8 mouse cellular contexts compared by ENCODE assay signal in the genomic region with DNA sequence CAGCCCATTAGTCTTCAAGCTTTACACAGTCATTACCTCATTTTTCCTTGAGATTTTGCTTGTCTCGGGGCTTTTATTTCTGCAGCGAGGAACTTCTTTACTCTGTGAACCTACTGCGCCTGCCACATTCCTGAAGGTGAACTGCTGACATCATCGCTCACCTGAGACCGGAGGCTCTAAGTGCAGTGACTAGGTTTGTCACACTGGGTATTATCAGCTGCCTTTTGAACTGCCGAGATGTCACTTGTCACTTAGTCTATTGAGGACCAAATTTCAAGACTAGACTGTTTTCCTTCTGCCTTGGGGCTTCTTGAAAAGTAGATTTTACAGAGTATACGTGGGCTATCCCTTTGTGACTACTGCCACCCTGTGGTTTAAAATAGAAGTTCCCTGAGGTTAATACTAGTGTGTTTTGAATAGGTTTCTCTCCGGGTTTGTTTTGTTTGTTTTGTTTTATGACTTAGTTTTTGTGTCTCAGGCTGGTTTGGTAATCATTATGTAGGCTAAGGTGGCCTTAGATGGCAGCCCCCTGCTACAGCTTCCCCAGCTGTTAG. TPM values are rescaled to one million over a fixed set of nuclear protein-coding genes. Genes with fewer than 3 reads are reported as not detected.
DNase-seq lines count a peak whose midpoint lies in the region; ATAC-seq and TF ChIP-seq lines count a peak whose summit lies in the region.
"Had no signal": no experiment of that assay in that cellular context is flagged by ENCODE, and none has a peak within 500 bp of the region (broad histone marks: within the 10 kb centered on the region; RNA-seq: fewer than 3 reads in every experiment).

No protein-coding gene starts in this region.

- no peak for TF ChIP-seq POLR2A in kidney, adult 2 months (IDR thresholded peaks at IDR 0.05; ENCODE audit: low read depth, low read length)

- WGBS in kidney, adult 2 months: 23% methylated on average over 8 of the region's 8 CpGs
- 32% methylated on average over 8 of the region's 8 CpGs for WGBS in intestine, embryonic 16.5 days
- 39% methylated on average over 8 of the region's 8 CpGs for WGBS in neural tube, embryonic 14.5 days

- H3K4me1 ChIP-seq in kidney, adult 2 months (ENCODE audit: control insufficient read depth, insufficient read depth, low read length): peaks cover 2% of the 10 kb centered on the region; the same call in 1 of the 2 replicates
- H3K4me1 ChIP-seq in E14TG2a.4 (replicated peaks; ENCODE audit: low read depth, low read length): peaks cover 74% of the 10 kb centered on the region
- H3K4me1 ChIP-seq in intestine, embryonic 16.5 days (ENCODE audit: control insufficient read depth, insufficient read depth, low read length): peaks cover 23% of the 10 kb centered on the region
- peaks cover 28% of the 10 kb centered on the region for H3K4me1 ChIP-seq in neural tube, embryonic 14.5 days (ENCODE audit: control insufficient read depth, insufficient read depth, low read length)

- no peak overlapping the region for H3K4me3 ChIP-seq in kidney, adult 2 months (ENCODE audit: insufficient read depth, low read depth, low read length)
- H3K4me3 ChIP-seq in E14TG2a.4 (replicated peaks; ENCODE audit: low read length): no peak overlapping the region
- 0 out of 2 replicates have a peak overlapping the region, but pooled peaks have one; percentile 3 for H3K4me3 ChIP-seq in intestine, embryonic 16.5 days (ENCODE audit: low read length)
- H3K4me3 ChIP-seq in neural tube, embryonic 14.5 days (ENCODE audit: low read depth, low read length): no peak overlapping the region
- H3K4me3 ChIP-seq: erythroblast, embryonic 14.5 days had no signal

- ATAC-seq in intestine, embryonic 16.5 days: no peak; the same call in 1 of the 2 replicates
- ATAC-seq in neural tube, embryonic 14.5 days (ENCODE audit: low read depth): peak; percentile 44

- no peaks in the 10 kb centered on the region for H3K36me3 ChIP-seq in kidney, adult 2 months (ENCODE audit: control insufficient read depth, insufficient read depth, low read length)
- peaks cover 22% of the 10 kb centered on the region for H3K36me3 ChIP-seq in E14TG2a.4 (ENCODE audit: insufficient read depth, low read length)
- H3K36me3 ChIP-seq in intestine, embryonic 16.5 days (ENCODE audit: control insufficient read depth, insufficient read depth, low read length): no peaks in the 10 kb centered on the region
- H3K36me3 ChIP-seq in neural tube, embryonic 14.5 days (ENCODE audit: control insufficient read depth, insufficient read depth, low read length): no peaks in the 10 kb centered on the region

- DNase-seq in kidney, adult 2 months: peak; percentile 74
- no peak for DNase-seq in kidney, postnatal 10 days
- DNase-seq in brain, adult 2 months (ENCODE audit: low read depth, low spot score): peak; percentile 73
- no peak for DNase-seq in urinary bladder, postnatal 25 days (ENCODE audit: low spot score)

- peak overlapping the region; percentile 82 for H3K27ac ChIP-seq in kidney, adult 2 months (ENCODE audit: insufficient read depth, low read depth, low read length)
- H3K27ac ChIP-seq in intestine, embryonic 16.5 days (ENCODE audit: low read length): no peak overlapping the region
- H3K27ac ChIP-seq in neural tube, embryonic 14.5 days (ENCODE audit: low read depth, low read length): no peak overlapping the region

- peak overlapping the region; percentile 35; the same call in 1 of the 2 replicates for H3K4me2 ChIP-seq in intestine, embryonic 16.5 days (ENCODE audit: low read depth, low read length)
- H3K4me2 ChIP-seq in neural tube, embryonic 14.5 days (ENCODE audit: low read depth, low read length): no peak overlapping the region

- no peaks in the 10 kb centered on the region for H3K9me3 ChIP-seq in E14TG2a.4 (ENCODE audit: low read length)
- H3K9me3 ChIP-seq in intestine, embryonic 16.5 days (ENCODE audit: control insufficient read depth, low read length): no peaks in the 10 kb centered on the region
- H3K9me3 ChIP-seq in neural tube, embryonic 14.5 days (ENCODE audit: control insufficient read depth, low read length): no peaks in the 10 kb centered on the region

- H3K9ac ChIP-seq in intestine, embryonic 16.5 days (ENCODE audit: low read depth, low read length): 0 out of 2 replicates have a peak overlapping the region, but pooled peaks have one; percentile 3
- no peak overlapping the region for H3K9ac ChIP-seq in neural tube, embryonic 14.5 days (replicated peaks; ENCODE audit: low read depth, low read length)

- no peaks in the 10 kb centered on the region for H3K27me3 ChIP-seq in kidney, adult 2 months (replicated peaks; ENCODE audit: control insufficient read depth, insufficient read depth, low read length)
- H3K27me3 ChIP-seq in E14TG2a.4 (ENCODE audit: insufficient read depth, low read length): peaks cover 30% of the 10 kb centered on the region
- no peaks in the 10 kb centered on the region for H3K27me3 ChIP-seq in intestine, embryonic 16.5 days (replicated peaks; ENCODE audit: control insufficient read depth, insufficient read depth, low read length)
- H3K27me3 ChIP-seq in neural tube, embryonic 14.5 days (ENCODE audit: control insufficient read depth, insufficient read depth, low read length): no peaks in the 10 kb centered on the region

- TF ChIP-seq CTCF in kidney, adult 2 months (conservative IDR thresholded peaks at IDR 0.05; ENCODE audit: insufficient read depth, insufficient read length, low read depth, low read length): no peak
- TF ChIP-seq CTCF in E14TG2a.4 (conservative IDR thresholded peaks at IDR 0.05; ENCODE audit: low read length): peak; percentile 75

RNA-seq across cellular contexts. Expression of gene Rpp25l, which starts 5.1 kb away (rescaled TPM):
- 57.0 and 62.2 TPM in 2 replicates for polyA plus RNA-seq in kidney, adult 2 months (2012; rRNA removed)
- polyA plus RNA-seq in intestine, embryonic 16.5 days (2015; fragmentation: Nextera tagmentation; extraction: Ambion mirVana): 57.5 and 64.9 TPM in 2 replicates
- 61.3 and 65.5 TPM in 2 replicates for polyA plus RNA-seq in neural tube, embryonic 14.5 days (2014; fragmentation: Nextera tagmentation; extraction: Ambion mirVana)

RNA-seq across cellular contexts. Expression of gene Il11ra1, which starts 8.5 kb away (rescaled TPM):
- 125 and 126 TPM in 2 replicates for polyA plus RNA-seq in kidney, adult 2 months (2012; rRNA removed)
- 113 and 125 TPM in 2 replicates for polyA plus RNA-seq in intestine, embryonic 16.5 days (2015; fragmentation: Nextera tagmentation; extraction: Ambion mirVana)
- 26.2 and 47.2 TPM in 2 replicates for polyA plus RNA-seq in neural tube, embryonic 14.5 days (2014; fragmentation: Nextera tagmentation; extraction: Ambion mirVana)

RNA-seq across cellular contexts. Expression of gene Cntfr, which starts 11.4 kb away (rescaled TPM):
- polyA plus RNA-seq in kidney, adult 2 months (2012; rRNA removed): 15.4 and 15.9 TPM in 2 replicates
- polyA plus RNA-seq in intestine, embryonic 16.5 days (2015; fragmentation: Nextera tagmentation; extraction: Ambion mirVana): 5.5 and 5.6 TPM in 2 replicates
- polyA plus RNA-seq in neural tube, embryonic 14.5 days (2014; fragmentation: Nextera tagmentation; extraction: Ambion mirVana): 15.6 and 19.9 TPM in 2 replicates
- polyA plus RNA-seq: erythroblast, embryonic 14.5 days had no signal

RNA-seq across cellular contexts. Expression of gene Dctn3, which starts 14.7 kb away (rescaled TPM):
- 76.0 and 92.6 TPM in 2 replicates for polyA plus RNA-seq in kidney, adult 2 months (2012; rRNA removed)
- 136 and 143 TPM in 2 replicates for polyA plus RNA-seq in intestine, embryonic 16.5 days (2015; fragmentation: Nextera tagmentation; extraction: Ambion mirVana)
- 259 and 281 TPM in 2 replicates for polyA plus RNA-seq in neural tube, embryonic 14.5 days (2014; fragmentation: Nextera tagmentation; extraction: Ambion mirVana)

RNA-seq across cellular contexts. Expression of gene Arid3c, which starts 22.7 kb away (rescaled TPM):
- not detected in 2 replicates for polyA plus RNA-seq in kidney, adult 2 months (2012; rRNA removed)
- polyA plus RNA-seq in intestine, embryonic 16.5 days (2015; fragmentation: Nextera tagmentation; extraction: Ambion mirVana): not detected in 2 replicates
- 1.4 and 1.8 TPM in 2 replicates for polyA plus RNA-seq in neural tube, embryonic 14.5 days (2014; fragmentation: Nextera tagmentation; extraction: Ambion mirVana)
- polyA plus RNA-seq: erythroblast, embryonic 14.5 days had no signal

Comparison
In these comparisons a context has a peak if more than half of its experiments do, and no peak if none do; other contexts are left out.
1. DNase-seq: peak in kidney, adult 2 months (single experiment) and brain, adult 2 months (single experiment); none in kidney, postnatal 10 days (single experiment) and urinary bladder, postnatal 25 days (single experiment).